Mouse (Mus musculus): ENCODE data around the gene Tph1. TPM values are rescaled to one million over a fixed set of nuclear protein-coding genes. Genes with fewer than 3 reads are reported as not detected.

Gene Tph1
- polyA plus RNA-seq (2015; fragmentation: Nextera tagmentation; extraction: Ambion mirVana): 1.7 and 2.0 TPM in 2 replicates

DNA sequence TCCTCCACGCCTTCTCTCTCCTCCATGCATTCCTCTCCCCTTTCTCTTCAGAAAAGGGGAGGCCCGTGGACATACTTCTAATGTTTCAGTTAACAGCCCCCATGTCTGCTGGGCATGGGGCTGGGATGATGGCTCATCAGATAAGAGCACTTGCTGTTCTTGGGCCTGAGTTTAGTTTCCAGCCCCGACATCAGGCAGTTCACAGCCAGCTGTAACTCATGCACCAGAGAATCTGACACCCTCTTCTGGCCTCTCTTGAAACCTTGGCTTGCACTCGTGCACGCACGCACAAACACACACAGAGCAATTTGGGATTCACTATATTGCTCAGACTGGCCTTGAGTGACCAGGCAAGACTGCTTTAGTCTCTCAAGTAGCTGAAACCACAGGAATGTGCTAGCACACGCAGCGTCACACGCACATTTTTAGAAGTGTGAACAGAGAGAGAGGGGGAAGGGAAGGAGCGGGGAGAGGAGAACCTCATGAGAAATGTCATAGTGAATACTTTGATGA is at the start of gene Tph1:
Tph1 (minus strand) TSS at position 378 of the 513 bp plus-strand sequence.
- Histone ChIP-seq H3K4me3 (replicated peaks) (no peak within 1 kb of the TSS), H3K27ac (no peak within 1 kb of the TSS), H3K4me1 (peaks cover 15% of the 10 kb centered on the region), H3K36me3 (no peaks in the 10 kb centered on the region), H3K9me3 (replicated peaks) (no peaks in the 10 kb centered on the region), H3K4me2 (no peak within 1 kb of the TSS), H3K9ac (0 out of 2 replicates have a peak within 1 kb of the TSS, but pooled peaks have one; percentile 11), H3K27me3 (peaks cover 4% of the 10 kb centered on the region; the same call in 1 of the 2 replicates)
- 26% methylated on average over 10 of the region's 10 CpGs for WGBS
- ATAC-seq (replicated peaks; ENCODE audit: low FRiP score): 0 out of 2 replicates have a peak, but pooled peaks have one; percentile 31

DNA sequence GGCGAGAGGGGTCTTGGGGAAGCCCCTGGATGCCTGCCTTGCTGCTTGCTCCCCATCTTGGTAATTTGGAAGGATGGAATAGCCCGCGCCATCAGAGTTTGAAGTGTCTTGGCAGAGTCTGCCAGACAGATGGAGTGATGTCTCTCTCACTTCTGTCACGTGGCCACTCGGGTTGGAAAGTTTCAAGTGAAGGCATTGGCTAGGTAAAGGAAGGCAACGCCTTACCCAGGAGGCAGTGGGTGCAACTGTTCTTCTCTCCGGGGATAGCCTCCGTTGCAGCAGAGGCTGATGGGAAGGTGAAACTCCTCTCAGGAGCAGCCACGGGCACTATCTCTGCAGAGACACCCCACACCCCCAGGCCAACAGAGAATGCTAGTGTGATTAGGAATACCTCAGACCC is 48.1 kb upstream of the Tph1 start:
- no peak overlapping the region for H3K9ac ChIP-seq
- peaks cover 9% of the 10 kb centered on the region; the same call in 1 of the 2 replicates for H3K4me1 ChIP-seq
- no peak overlapping the region for H3K4me2 ChIP-seq
- no peak overlapping the region for H3K27ac ChIP-seq
- H3K9me3 ChIP-seq (replicated peaks): no peaks in the 10 kb centered on the region
- 82% methylated on average over 9 of the region's 9 CpGs for WGBS
- H3K27me3 ChIP-seq: peaks cover 4% of the 10 kb centered on the region; the same call in 1 of the 2 replicates
- ATAC-seq (replicated peaks; ENCODE audit: low FRiP score): no peak
- H3K4me3 ChIP-seq (replicated peaks): no peak overlapping the region
- no peaks in the 10 kb centered on the region for H3K36me3 ChIP-seq

DNA sequence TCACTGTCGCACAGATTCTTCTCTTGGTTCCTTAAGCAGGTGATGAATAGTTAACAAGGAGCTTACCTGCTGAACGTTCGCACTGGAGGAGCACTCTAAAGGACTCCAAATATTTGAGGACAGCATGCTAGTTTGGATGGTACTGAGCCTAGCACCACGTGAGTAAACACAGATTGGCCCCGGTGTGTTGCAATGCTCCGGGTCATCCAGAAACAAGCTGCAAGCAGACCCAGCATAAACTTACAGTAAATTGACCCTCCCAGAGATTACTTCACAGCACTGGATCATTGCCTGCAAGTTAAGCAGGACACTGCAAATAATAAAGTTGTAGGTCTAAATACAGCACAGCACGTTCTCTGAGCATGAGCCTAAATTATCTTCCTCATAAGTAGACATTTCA is 47.2 kb upstream of the Tph1 start:
- Histone ChIP-seq H3K9ac (no peak overlapping the region), H3K27ac (no peak overlapping the region), H3K9me3 (replicated peaks) (no peaks in the 10 kb centered on the region), H3K27me3 (peaks cover 4% of the 10 kb centered on the region; the same call in 1 of the 2 replicates), H3K4me1 (peaks cover 9% of the 10 kb centered on the region; the same call in 1 of the 2 replicates), H3K4me2 (no peak overlapping the region), H3K4me3 (replicated peaks) (no peak overlapping the region), H3K36me3 (no peaks in the 10 kb centered on the region)
- ATAC-seq (replicated peaks; ENCODE audit: low FRiP score): no peak
- WGBS: 83% methylated on average over 7 of the region's 7 CpGs

GRCm38 (mm10) chr7:46718591-46719270 is 46.4 kb upstream of the Tph1 start:
- Histone ChIP-seq H3K4me2 (no peak overlapping the region), H3K4me3 (replicated peaks) (no peak overlapping the region), H3K27ac (no peak overlapping the region), H3K27me3 (peaks cover 4% of the 10 kb centered on the region; the same call in 1 of the 2 replicates), H3K9ac (no peak overlapping the region), H3K36me3 (no peaks in the 10 kb centered on the region), H3K4me1 (peaks cover 5% of the 10 kb centered on the region; the same call in 1 of the 2 replicates), H3K9me3 (replicated peaks) (no peaks in the 10 kb centered on the region)
- WGBS: 78% methylated on average over 7 of the region's 7 CpGs
- no peak for ATAC-seq (replicated peaks; ENCODE audit: low FRiP score)

GRCm38 (mm10) chr7:46716897-46717296 is 44.6 kb upstream of the Tph1 start:
- Histone ChIP-seq H3K4me3 (replicated peaks) (no peak overlapping the region), H3K27ac (no peak overlapping the region), H3K36me3 (no peaks in the 10 kb centered on the region), H3K4me1 (no peaks in the 10 kb centered on the region), H3K27me3 (peaks cover 4% of the 10 kb centered on the region; the same call in 1 of the 2 replicates), H3K4me2 (no peak overlapping the region), H3K9me3 (replicated peaks) (no peaks in the 10 kb centered on the region), H3K9ac (no peak overlapping the region)
- ATAC-seq (replicated peaks; ENCODE audit: low FRiP score): no peak
- 45% methylated on average over 5 of the region's 5 CpGs for WGBS

GRCm38 (mm10) chr7:46715600-46715999 is 43.3 kb upstream of the Tph1 start, which contains the start of gene Saa3:
Saa3 (minus strand) TSS chr7:46715700.
- no peaks in the 10 kb centered on the region for H3K4me1 ChIP-seq
- no peak within 1 kb of the TSS for H3K9ac ChIP-seq
- H3K27me3 ChIP-seq: peaks cover 4% of the 10 kb centered on the region; the same call in 1 of the 2 replicates
- ATAC-seq (replicated peaks; ENCODE audit: low FRiP score): no peak
- H3K4me3 ChIP-seq (replicated peaks): no peak within 1 kb of the TSS
- H3K9me3 ChIP-seq (replicated peaks): no peaks in the 10 kb centered on the region
- no peaks in the 10 kb centered on the region for H3K36me3 ChIP-seq
- WGBS: 88% methylated on average over 5 of the region's 5 CpGs
- no peak within 1 kb of the TSS for H3K27ac ChIP-seq
- no peak within 1 kb of the TSS for H3K4me2 ChIP-seq

- no peak for ATAC-seq (replicated peaks; ENCODE audit: low FRiP score)
- no peak overlapping the region for H3K4me3 ChIP-seq (replicated peaks)
- H3K27me3 ChIP-seq: peaks cover 4% of the 10 kb centered on the region; the same call in 1 of the 2 replicates
- H3K4me2 ChIP-seq: no peak overlapping the region
- H3K9me3 ChIP-seq (replicated peaks): no peaks in the 10 kb centered on the region
- WGBS: 32% methylated on average over 6 of the region's 6 CpGs
- peaks cover 2% of the 10 kb centered on the region for H3K4me1 ChIP-seq
- no peaks in the 10 kb centered on the region for H3K36me3 ChIP-seq
- H3K27ac ChIP-seq: no peak overlapping the region
- H3K9ac ChIP-seq: no peak overlapping the region
These were observed 42.2 kb upstream of the Tph1 start for GRCm38 (mm10) chr7:46714518-46714917.

DNA sequence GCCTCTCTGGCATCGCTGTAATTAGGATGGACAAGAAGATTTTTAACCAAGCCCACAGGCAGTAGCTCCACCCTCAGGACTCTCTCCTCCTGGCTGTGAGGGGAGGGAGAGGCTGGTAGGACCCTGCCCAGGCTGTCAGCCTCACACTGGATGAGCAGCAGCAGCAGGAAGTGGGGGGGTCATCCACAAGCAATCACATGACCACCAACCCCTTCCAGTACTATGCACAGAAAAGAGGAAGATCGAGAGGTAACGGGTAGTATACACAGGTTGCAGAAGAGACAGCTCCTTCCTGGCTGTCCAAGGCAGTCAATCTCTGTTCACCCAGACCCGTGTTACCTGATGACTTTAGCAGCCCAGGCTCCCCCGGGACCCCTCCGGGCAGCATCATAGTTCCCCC is 39.9 kb upstream of the Tph1 start:
- H3K9me3 ChIP-seq (replicated peaks): no peaks in the 10 kb centered on the region
- no peak overlapping the region for H3K9ac ChIP-seq
- WGBS: 69% methylated on average over 6 of the region's 6 CpGs
- no peak overlapping the region for H3K4me3 ChIP-seq (replicated peaks)
- H3K36me3 ChIP-seq: peaks cover 13% of the 10 kb centered on the region
- no peak overlapping the region for H3K27ac ChIP-seq
- H3K4me1 ChIP-seq: peaks cover 7% of the 10 kb centered on the region
- ATAC-seq (replicated peaks; ENCODE audit: low FRiP score): no peak
- H3K4me2 ChIP-seq: no peak overlapping the region
- H3K27me3 ChIP-seq: peaks cover 4% of the 10 kb centered on the region; the same call in 1 of the 2 replicates

GRCm38 (mm10) chr7:46710390-46710844 is 38.1 kb upstream of the Tph1 start, which contains the start of gene Saal1:
Saal1 (minus strand) TSS chr7:46710680.
- Histone ChIP-seq H3K4me2 (peak within 1 kb of the TSS; percentile 56), H3K9ac (peak within 1 kb of the TSS; percentile 86), H3K9me3 (replicated peaks) (no peaks in the 10 kb centered on the region), H3K36me3 (peaks cover 31% of the 10 kb centered on the region), H3K27me3 (no peaks in the 10 kb centered on the region), H3K4me3 (replicated peaks) (peak within 1 kb of the TSS; percentile 85), H3K27ac (peak within 1 kb of the TSS; percentile 89), H3K4me1 (peaks cover 7% of the 10 kb centered on the region)
- ATAC-seq (replicated peaks; ENCODE audit: low FRiP score): peak; percentile 98
- 0% methylated on average over 38 of the region's 38 CpGs for WGBS

DNA sequence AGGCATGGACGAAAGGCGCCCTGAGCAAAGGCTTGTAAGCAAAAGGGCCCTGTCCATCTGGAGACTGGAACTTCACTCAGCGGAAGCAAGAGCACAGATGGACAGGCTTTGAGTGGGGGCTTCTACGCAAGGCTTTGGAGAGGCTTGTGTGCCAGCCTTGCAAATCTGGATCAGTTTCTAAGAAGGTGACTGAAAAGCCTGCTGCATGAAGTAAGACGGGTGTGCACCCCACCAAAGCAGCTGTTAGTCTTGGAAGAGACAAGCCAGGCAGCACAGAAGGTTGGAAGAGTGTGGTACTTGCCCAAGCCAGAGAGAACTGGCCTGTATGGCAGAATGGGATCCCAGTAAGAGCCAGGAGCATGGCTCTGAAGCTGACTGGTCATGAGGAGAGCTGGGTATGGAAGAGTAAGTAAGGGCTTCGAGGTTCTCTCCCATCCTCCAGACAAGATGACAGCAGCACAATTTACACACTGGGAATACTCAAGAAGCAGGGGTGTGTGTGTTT is 28.2 kb upstream of the Tph1 start:
- ATAC-seq (replicated peaks; ENCODE audit: low FRiP score): no peak
- Histone ChIP-seq H3K4me2 (no peak overlapping the region), H3K9me3 (replicated peaks) (no peaks in the 10 kb centered on the region), H3K36me3 (peaks cover 97% of the 10 kb centered on the region), H3K4me1 (no peaks in the 10 kb centered on the region), H3K27ac (no peak overlapping the region), H3K27me3 (no peaks in the 10 kb centered on the region), H3K9ac (no peak overlapping the region), H3K4me3 (replicated peaks) (no peak overlapping the region)
- 92% methylated on average over 6 of the region's 6 CpGs for WGBS

DNA sequence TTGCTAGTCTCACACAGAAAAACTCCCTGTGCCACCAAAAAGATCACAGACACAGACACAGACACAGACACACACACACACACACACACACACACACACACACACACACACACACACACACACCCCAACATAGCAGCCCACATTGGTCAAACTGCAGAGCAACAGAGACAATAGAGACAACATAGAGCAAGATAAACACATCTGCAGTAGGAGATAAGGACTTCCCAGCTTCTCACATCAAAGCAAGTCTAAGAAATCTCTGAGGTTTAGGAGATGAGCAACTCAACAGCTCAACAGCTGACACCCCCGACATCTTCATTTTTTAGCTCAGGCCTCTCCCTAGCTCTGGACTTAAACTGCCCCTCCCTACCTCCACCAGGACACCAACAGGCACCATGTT is 24.4 kb upstream of the Tph1 start:
- no peaks in the 10 kb centered on the region for H3K27me3 ChIP-seq

DNA sequence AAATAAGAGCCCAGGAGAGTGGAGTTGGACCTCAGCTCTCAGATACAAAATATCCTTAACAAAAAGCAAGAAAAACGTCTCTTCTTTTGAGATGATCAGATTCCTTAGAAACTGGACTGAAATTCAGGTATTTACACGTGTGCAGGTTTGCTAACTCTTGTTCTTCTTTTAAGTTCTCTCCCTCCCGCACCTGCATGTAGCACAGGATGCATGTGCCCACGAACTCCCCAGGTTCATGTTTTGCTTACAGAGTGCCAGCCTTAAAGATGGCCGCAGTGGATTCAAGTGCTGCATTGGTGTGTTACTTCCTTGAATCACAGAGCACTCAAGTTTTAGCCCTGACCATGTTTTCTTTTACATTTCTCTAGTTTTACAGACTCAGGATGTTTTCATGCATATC is 14.5 kb upstream of the Tph1 start:
- Histone ChIP-seq H3K36me3 (peaks cover 42% of the 10 kb centered on the region), H3K27ac (no peak overlapping the region), H3K27me3 (no peaks in the 10 kb centered on the region), H3K4me3 (replicated peaks) (no peak overlapping the region), H3K4me1 (no peaks in the 10 kb centered on the region), H3K9me3 (replicated peaks) (no peaks in the 10 kb centered on the region), H3K4me2 (no peak overlapping the region), H3K9ac (no peak overlapping the region)
- ATAC-seq (replicated peaks; ENCODE audit: low FRiP score): no peak
- 86% methylated on average over 5 of the region's 5 CpGs for WGBS

More for the DNA sequence above, 24.4 kb upstream of the Tph1 start:
- ATAC-seq (replicated peaks; ENCODE audit: low FRiP score): no peak
- no peaks in the 10 kb centered on the region for H3K9me3 ChIP-seq (replicated peaks)
- no peaks in the 10 kb centered on the region for H3K4me1 ChIP-seq
- no peak overlapping the region for H3K4me2 ChIP-seq
- peaks cover 84% of the 10 kb centered on the region for H3K36me3 ChIP-seq
- no peak overlapping the region for H3K9ac ChIP-seq
- H3K27ac ChIP-seq: no peak overlapping the region
- WGBS: 86% methylated on average over 1 of the region's 1 CpGs
- H3K4me3 ChIP-seq (replicated peaks): no peak overlapping the region
